Comparison of ENCODE assay signal across 29 mouse cellular contexts in the genomic region with DNA sequence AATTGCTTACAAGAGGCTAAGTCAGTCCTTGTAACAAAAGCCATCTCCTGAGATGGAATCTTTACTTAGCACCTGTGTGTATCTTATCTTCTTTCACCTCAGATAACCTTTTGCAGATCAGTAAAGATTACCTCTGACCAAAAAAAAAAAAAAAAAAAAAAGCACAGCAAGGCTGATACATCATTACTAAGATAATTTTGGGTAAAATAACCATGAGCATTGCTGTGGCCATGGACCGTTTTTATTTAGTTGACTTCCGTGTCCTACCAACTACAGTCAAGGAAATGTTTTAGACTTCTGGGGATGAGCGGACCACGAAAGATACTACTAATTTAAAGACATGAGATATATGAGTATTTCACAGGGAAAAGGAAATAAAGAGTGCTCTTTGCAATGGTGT. TPM values are rescaled to one million over a fixed set of nuclear protein-coding genes. Genes with fewer than 3 reads are reported as not detected.
"Had no signal": no experiment of that assay in that cellular context is flagged by ENCODE, and none has a peak within 500 bp of the region (broad histone marks: within the 10 kb centered on the region; RNA-seq: fewer than 3 reads in every experiment).

No protein-coding gene starts in this region.

- H3K27ac ChIP-seq: embryonic facial prominence, embryonic 10.5 days; embryonic facial prominence, embryonic 12.5 days; embryonic facial prominence, embryonic 13.5 days; embryonic facial prominence, embryonic 15.5 days; forebrain, embryonic 10.5 days; forebrain, embryonic 12.5 days; forebrain, embryonic 13.5 days; forebrain, embryonic 15.5 days; gastrocnemius, adult 2 months; heart, adult 2 months had no signal

- DNase-seq: cerebellum, adult 9-10 months; cerebellum, adult 9-11 months; cerebellum, postnatal 10 days; cerebellum, postnatal 14 days; cerebellum, postnatal 25 days; cerebellum, postnatal 36 days; embryo, embryonic 11 days; forebrain, postnatal 0 days; gastrocnemius, adult 2 months; gastrocnemius, postnatal 10 days; gastrocnemius, postnatal 14 days; gastrocnemius, postnatal 25 days; gastrocnemius, postnatal 36 days; heart, adult 11 months; heart, adult 18-20 months; heart, adult 2 months had no signal

- H3K4me3 ChIP-seq: embryonic facial prominence, embryonic 10.5 days; embryonic facial prominence, embryonic 12.5 days; embryonic facial prominence, embryonic 13.5 days; embryonic facial prominence, embryonic 15.5 days; erythroblast, embryonic 14.5 days; forebrain, embryonic 10.5 days; forebrain, embryonic 12.5 days; forebrain, embryonic 13.5 days; forebrain, embryonic 15.5 days; gastrocnemius, adult 2 months; heart, adult 2 months had no signal

- H3K36me3 ChIP-seq: embryonic facial prominence, embryonic 10.5 days; embryonic facial prominence, embryonic 12.5 days; embryonic facial prominence, embryonic 13.5 days; embryonic facial prominence, embryonic 15.5 days; forebrain, embryonic 10.5 days; forebrain, embryonic 12.5 days; forebrain, embryonic 15.5 days had no signal

- H3K9me3 ChIP-seq: embryonic facial prominence, embryonic 10.5 days; embryonic facial prominence, embryonic 12.5 days; embryonic facial prominence, embryonic 13.5 days; embryonic facial prominence, embryonic 15.5 days; forebrain, embryonic 10.5 days; forebrain, embryonic 12.5 days; forebrain, embryonic 13.5 days; forebrain, embryonic 15.5 days had no signal

- H3K4me1 ChIP-seq: embryonic facial prominence, embryonic 10.5 days; embryonic facial prominence, embryonic 12.5 days; embryonic facial prominence, embryonic 13.5 days; embryonic facial prominence, embryonic 15.5 days; forebrain, embryonic 12.5 days; forebrain, embryonic 13.5 days; forebrain, embryonic 15.5 days had no signal

- H3K9ac ChIP-seq: embryonic facial prominence, embryonic 12.5 days; embryonic facial prominence, embryonic 13.5 days; embryonic facial prominence, embryonic 15.5 days; forebrain, embryonic 12.5 days; forebrain, embryonic 13.5 days; forebrain, embryonic 15.5 days; forebrain, postnatal 0 days had no signal

RNA-seq across cellular contexts. Expression of gene Cftr, which starts 52.7 kb away (rescaled TPM):
- total RNA-seq: common myeloid progenitor, adult 5-6 weeks; gastrocnemius, adult 18-20 months; gastrocnemius, adult 2 months; gastrocnemius, adult 8-10 months; gastrocnemius, postnatal 10 days; gastrocnemius, postnatal 14 days; gastrocnemius, postnatal 25 days; gastrocnemius, postnatal 36 days; gastrocnemius, postnatal 4 days had no signal
